Mouse (Mus musculus) bone marrow macrophage, adult 2 months (primary cell): Measurements from ENCODE around the gene Tent5c.

Source experiments
- CTCF ChIP-seq: IDR thresholded peaks from 2 replicates; pipeline ENCODE4 v1.5.1; 2012; ENCODE audit warnings: low read depth, mild to moderate bottlenecking, low read length, moderate library complexity
- POLR2A ChIP-seq: IDR thresholded peaks from 2 replicates; pipeline ENCODE4 v1.6.1; 2012; ENCODE audit warnings: mild to moderate bottlenecking, low read depth, low read length, borderline replicate concordance

DNA sequence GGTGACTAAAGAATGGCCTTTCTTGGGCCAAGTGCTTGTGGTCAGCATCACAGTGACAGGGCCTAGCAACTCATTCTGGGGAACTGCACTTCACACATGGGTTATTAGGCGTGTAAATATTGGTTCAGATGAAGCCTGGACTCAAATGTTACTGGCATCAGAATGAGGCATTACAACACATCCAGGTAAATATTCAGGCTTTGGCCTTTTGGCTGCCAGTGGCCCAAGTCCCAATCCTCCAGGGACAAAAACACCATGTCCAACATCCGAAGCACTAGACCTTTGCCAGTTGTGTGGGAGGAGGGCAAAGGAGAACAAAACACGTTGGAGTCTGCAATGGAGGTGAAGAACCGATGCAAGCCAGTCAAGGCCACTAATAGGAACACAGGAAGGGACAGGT, 22.6 kb downstream of the Tent5c start:
- TF ChIP-seq POLR2A: no peak
- TF ChIP-seq CTCF: no peak
